Mouse (Mus musculus) embryonic facial prominence, embryonic 12.5 days (tissue): Measurements from ENCODE around the gene Slc37a1. TPM values are rescaled to one million over a fixed set of nuclear protein-coding genes. Genes with fewer than 3 reads are reported as not detected.
"Not testable (repeated sequence)": the region's sequence is repeated elsewhere in the genome, so short reads cannot be mapped to it uniquely, and the experiment has no call there.

Experiments
- ATAC-seq: fragments of 200-750 bp; cut with Nextera tagmentation; 2 replicates; pipeline ENCODE4 v1.8.0; 2017; ENCODE audit not compliant: insufficient number of reproducible peaks, insufficient read depth, low FRiP score, low TSS enrichment
- H3K27ac ChIP-seq: fragments of 300-500 bp; sonication (generic); 2 replicates; pipeline ENCODE4 v1.5.1; 2016; ENCODE audit warnings: mild to moderate bottlenecking
- H3K27me3 ChIP-seq: fragments of 300-500 bp; sonication (generic); 2 replicates; pipeline ENCODE4 v1.6.1; 2016; ENCODE audit warnings: mild to moderate bottlenecking, moderate library complexity
- H3K36me3 ChIP-seq: fragments of 300-500 bp; sonication (generic); 2 replicates; pipeline ENCODE4 v1.6.1; 2016; ENCODE audit warnings: mild to moderate bottlenecking
- H3K4me1 ChIP-seq: fragments of 300-500 bp; sonication (generic); 2 replicates; pipeline ENCODE4 v1.6.1; 2016
- H3K4me2 ChIP-seq: fragments of 300-500 bp; sonication (generic); replicated peaks from 2 replicates; pipeline ENCODE4 v1.6.1; 2016; ENCODE audit warnings: mild to moderate bottlenecking, moderate library complexity
- H3K4me3 ChIP-seq: fragments of 300-500 bp; sonication (generic); 2 replicates; pipeline ENCODE4 v1.5.1; 2016; ENCODE audit warnings: mild to moderate bottlenecking
- H3K9ac ChIP-seq: fragments of 300-500 bp; sonication (generic); 2 replicates; pipeline ENCODE4 v1.6.1; 2016; ENCODE audit warnings: mild to moderate bottlenecking, moderate library complexity
- H3K9me3 ChIP-seq: fragments of 300-500 bp; sonication (generic); 2 replicates; pipeline ENCODE4 v1.6.1; 2016; ENCODE audit warnings: mild to moderate bottlenecking, moderate library complexity
- WGBS: fragments of 180-500 bp; shearing (Covaris S2); methylation state at CpG from one replicate; pipeline ENCODE4 v1.1.7; 2016; 5-methylcytosine and 5-hydroxymethylcytosine counted together
- polyA plus RNA-seq: library from polyadenylated mRNA; unstranded; fragments of >200 nt; fragmentation: Nextera tagmentation; extraction: Ambion mirVana; gene quantifications from 2 replicates; pipeline ENCODE4 v1.2.1, GENCODE M21; 2016

The Slc37a1 gene
- polyA plus RNA-seq, 1 experiment from 2014 or later = 3.3 TPM

DNA sequence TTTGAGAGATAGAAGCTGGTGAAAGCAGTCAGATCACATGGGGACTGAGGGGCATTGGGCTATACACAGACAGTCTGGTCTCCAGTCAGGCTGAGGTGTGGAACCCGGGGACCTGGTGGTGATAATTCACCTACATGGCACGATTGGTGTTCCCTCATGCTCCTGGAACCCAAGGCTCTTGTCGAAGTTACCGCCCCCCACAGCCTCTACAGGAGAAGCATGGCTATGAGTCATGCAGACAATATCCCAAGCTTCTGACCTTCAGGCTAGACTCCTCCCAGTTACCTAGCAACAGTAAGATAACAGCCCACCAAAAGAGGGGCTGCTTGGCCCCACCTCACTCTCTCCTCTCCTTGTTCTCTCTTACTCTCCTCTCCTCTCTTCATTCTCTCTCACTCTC is 16.3 kb upstream of the Slc37a1 start:
- no peak overlapping the region for H3K4me3 ChIP-seq
- no peaks in the 10 kb centered on the region for H3K36me3 ChIP-seq
- H3K4me2 ChIP-seq = no peak overlapping the region
- H3K9ac ChIP-seq = no peak overlapping the region
- no peaks in the 10 kb centered on the region for H3K27me3 ChIP-seq
- ATAC-seq = no peak
- WGBS = 82% methylated on average over 4 of the region's 4 CpGs
- peaks cover 2% of the 10 kb centered on the region for H3K4me1 ChIP-seq
- no peak overlapping the region for H3K27ac ChIP-seq
- H3K9me3 ChIP-seq = no peaks in the 10 kb centered on the region

DNA sequence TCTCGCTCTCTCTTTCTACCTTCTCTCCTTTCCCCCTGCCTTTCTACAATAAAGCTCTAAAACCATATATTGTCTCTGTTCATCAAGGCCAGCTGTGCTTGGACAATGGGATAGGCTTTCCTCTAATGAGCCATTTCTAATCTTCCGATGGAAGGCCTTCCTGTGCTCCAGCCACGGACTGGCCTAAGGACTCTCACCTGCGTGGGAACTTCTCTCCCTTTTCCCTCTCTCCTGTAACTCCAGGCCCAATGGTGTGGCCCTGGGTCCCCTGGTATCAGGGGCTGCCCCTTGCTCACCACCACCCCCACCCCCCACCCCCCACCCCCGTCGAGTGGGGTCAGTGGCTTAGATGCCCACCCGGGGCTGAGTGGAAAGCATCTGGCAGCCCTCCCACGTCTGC is 15.9 kb upstream of the Slc37a1 start:
- not testable (repeated sequence) for H3K9ac ChIP-seq, H3K4me3 ChIP-seq, ATAC-seq, H3K27ac ChIP-seq, H3K4me1 ChIP-seq, H3K27me3 ChIP-seq, H3K4me2 ChIP-seq, H3K9me3 ChIP-seq, H3K36me3 ChIP-seq
- WGBS = 75% methylated on average over 8 of the region's 8 CpGs

DNA sequence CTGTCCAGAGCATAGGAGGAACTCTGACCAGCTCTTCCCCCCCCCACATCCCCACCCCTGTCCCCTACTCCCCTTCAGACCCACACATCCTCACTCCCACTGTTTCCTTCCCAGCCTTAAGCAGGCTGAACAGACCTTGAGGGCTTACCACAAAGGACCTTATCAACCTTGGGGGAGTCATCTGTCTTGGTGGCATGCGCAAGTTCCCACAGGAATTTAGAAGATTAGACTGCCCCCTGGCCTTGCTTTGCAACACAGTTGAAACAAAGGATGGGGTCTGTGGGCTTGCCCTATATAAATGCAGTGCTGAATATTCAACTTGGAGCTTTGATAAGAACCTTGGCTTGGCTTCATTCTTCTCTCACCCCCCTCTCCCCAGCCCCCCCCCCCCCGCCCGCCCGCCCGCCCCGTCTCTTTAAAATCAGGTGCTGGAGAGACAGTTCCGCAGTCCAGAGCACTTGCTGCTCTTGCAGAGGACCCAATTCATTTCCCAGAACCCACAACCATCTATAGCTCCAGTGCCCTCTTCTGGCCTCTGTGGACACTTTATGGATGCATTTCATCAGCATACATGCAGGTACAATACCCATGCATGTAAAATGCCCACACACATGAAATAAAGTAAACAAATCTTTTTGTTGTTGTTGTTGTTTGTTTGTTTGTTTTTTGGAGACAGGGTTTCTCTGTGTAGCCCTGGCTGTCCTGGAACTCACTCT is 15.3 kb upstream of the Slc37a1 start:
- Histone ChIP-seq H3K9ac (no peak overlapping the region), H3K27me3 (no peaks in the 10 kb centered on the region), H3K4me2 (no peak overlapping the region)

DNA sequence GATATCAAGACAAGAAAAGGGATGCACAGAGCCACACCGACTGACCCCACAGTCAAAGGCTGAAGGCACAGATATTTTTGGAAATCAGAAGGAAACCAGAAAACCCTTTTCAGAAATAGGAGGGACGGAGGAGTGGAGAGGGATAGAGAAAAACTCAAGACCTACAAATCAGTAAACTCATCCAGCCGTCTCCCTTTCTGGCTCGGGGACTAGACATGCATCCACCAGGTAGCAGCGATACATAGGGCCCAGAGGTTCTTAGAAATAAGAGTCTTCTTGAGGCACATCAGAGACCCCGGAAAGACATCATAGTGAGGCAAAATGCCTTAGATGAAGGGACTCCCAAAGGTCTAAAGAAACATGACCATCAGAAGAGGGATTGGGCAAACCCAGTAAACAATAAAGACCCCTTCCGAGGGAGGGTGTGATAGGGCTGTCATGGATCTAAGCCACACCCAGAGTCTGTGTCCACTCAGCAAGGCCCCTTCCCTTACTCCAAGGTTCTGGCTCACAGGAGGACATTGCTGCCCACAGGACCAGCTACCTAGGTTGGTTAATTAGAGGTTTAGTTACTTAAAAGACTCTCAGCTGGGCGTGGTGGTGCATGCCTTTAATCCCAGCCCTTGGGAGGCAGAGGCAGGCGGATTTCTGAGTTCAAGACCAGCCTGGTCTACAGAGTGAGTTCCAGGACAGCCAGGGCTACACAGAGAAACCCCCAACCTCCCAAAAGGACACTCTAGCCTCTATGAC is 14.0 kb upstream of the Slc37a1 start:
- Histone ChIP-seq H3K4me1 (peaks cover 9% of the 10 kb centered on the region; the same call in 1 of the 2 replicates), H3K4me3 (no peak overlapping the region), H3K9ac (no peak overlapping the region), H3K9me3 (no peaks in the 10 kb centered on the region), H3K4me2 (no peak overlapping the region), H3K27me3 (no peaks in the 10 kb centered on the region), H3K27ac (no peak overlapping the region), H3K36me3 (no peaks in the 10 kb centered on the region)
- 85% methylated on average over 9 of the region's 9 CpGs for WGBS
- ATAC-seq = no peak

More for the DNA sequence above, 15.3 kb upstream of the Slc37a1 start:
- no peak overlapping the region for H3K27ac ChIP-seq
- no peaks in the 10 kb centered on the region for H3K9me3 ChIP-seq
- no peak overlapping the region for H3K4me3 ChIP-seq
- no peaks in the 10 kb centered on the region for H3K4me1 ChIP-seq
- ATAC-seq = no peak
- no peaks in the 10 kb centered on the region for H3K36me3 ChIP-seq
- 53% methylated on average over 2 of the region's 7 CpGs for WGBS

DNA sequence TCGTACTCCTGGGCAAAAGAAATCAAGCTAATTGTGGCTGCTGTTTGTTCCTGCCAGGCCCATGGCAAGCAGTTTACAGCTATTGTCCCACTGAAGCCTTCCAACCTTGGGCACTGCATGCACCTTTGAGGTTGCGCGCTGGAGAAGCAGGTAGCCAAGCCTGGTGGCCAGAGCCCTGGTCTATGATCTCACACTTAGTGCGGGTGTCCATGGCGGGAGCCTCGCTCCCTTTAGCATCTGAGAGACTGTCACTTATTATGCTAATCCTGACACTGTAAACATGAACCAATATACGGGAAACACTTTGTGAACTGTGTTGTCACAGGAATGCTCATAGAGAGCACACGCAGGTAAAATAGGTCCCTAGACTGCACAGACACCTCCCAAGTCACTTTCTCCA is 13.0 kb upstream of the Slc37a1 start:
- no peak overlapping the region for H3K4me2 ChIP-seq
- 88% methylated on average over 8 of the region's 8 CpGs for WGBS
- H3K4me3 ChIP-seq = no peak overlapping the region
- ATAC-seq = no peak
- no peak overlapping the region for H3K27ac ChIP-seq
- no peak overlapping the region for H3K9ac ChIP-seq
- H3K36me3 ChIP-seq = no peaks in the 10 kb centered on the region
- no peaks in the 10 kb centered on the region for H3K9me3 ChIP-seq
- H3K27me3 ChIP-seq = no peaks in the 10 kb centered on the region
- H3K4me1 ChIP-seq = peaks cover 9% of the 10 kb centered on the region; the same call in 1 of the 2 replicates

DNA sequence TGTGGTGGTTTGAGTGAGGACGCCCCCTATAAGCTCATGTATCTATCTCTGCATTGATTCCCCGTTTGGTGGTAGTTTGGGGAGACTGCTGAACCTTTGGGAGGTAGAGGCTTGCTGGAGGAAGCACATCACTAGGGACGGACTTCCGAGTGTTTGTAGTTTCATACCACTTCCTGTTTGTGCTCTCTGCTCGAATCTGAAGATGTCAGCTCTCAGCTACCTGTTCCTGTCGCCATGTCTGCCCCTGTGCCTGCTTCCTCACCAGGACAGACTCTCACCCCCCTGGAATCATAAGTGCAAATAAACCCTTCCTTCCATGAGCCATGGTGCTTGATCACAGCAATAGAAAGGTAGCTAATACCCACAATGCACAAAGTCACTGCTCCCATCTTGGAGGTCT is 11.4 kb upstream of the Slc37a1 start:
- Histone ChIP-seq H3K9ac (no peak overlapping the region), H3K4me3 (no peak overlapping the region), H3K4me1 (peaks cover 9% of the 10 kb centered on the region; the same call in 1 of the 2 replicates), H3K27me3 (no peaks in the 10 kb centered on the region), H3K4me2 (no peak overlapping the region), H3K27ac (no peak overlapping the region), H3K9me3 (no peaks in the 10 kb centered on the region), H3K36me3 (no peaks in the 10 kb centered on the region)
- ATAC-seq = no peak
- WGBS = 71% methylated on average over 6 of the region's 6 CpGs

DNA sequence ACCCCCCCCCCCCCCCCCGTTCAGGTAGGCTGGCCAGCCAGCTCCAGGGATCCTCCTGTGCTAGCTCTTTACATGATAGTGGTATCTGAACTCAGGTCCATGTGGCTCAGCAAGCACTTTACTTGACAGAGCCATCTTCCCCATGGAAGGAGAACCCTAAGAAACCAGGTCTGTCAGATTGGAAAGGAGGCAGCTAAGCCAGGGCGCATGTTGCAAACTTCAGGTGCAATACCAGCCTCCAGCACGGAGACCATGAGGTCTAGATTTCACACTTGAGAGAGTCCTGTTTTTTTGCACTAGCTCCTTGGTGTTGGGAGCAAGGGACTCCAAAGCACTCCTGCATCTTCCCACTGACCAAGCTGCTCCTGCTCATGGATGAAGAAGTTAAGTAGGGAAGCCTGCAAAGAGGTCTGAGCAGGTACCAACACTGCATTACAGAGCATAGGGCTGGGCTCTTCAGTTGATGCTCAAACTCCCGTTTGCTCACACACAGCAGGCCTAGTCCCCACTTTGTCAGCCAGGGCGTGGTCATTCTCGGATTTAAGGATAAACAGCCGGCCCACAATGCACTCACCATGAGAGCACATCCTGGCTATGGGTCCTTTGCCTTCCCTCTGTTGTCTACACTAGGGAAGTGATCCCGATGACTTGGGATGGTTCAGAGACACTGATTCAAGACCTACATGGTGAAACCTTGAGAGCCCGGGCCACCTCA is 10.2 kb upstream of the Slc37a1 start:
- ATAC-seq = no peak
- WGBS = 25% methylated on average over 9 of the region's 9 CpGs
- Histone ChIP-seq H3K27ac (no peak overlapping the region), H3K4me1 (peaks cover 9% of the 10 kb centered on the region; the same call in 1 of the 2 replicates), H3K36me3 (no peaks in the 10 kb centered on the region), H3K27me3 (no peaks in the 10 kb centered on the region), H3K9ac (no peak overlapping the region; the same call in 1 of the 2 replicates), H3K4me2 (peak overlapping the region; percentile 87), H3K4me3 (peak overlapping the region; percentile 47), H3K9me3 (no peaks in the 10 kb centered on the region)

DNA sequence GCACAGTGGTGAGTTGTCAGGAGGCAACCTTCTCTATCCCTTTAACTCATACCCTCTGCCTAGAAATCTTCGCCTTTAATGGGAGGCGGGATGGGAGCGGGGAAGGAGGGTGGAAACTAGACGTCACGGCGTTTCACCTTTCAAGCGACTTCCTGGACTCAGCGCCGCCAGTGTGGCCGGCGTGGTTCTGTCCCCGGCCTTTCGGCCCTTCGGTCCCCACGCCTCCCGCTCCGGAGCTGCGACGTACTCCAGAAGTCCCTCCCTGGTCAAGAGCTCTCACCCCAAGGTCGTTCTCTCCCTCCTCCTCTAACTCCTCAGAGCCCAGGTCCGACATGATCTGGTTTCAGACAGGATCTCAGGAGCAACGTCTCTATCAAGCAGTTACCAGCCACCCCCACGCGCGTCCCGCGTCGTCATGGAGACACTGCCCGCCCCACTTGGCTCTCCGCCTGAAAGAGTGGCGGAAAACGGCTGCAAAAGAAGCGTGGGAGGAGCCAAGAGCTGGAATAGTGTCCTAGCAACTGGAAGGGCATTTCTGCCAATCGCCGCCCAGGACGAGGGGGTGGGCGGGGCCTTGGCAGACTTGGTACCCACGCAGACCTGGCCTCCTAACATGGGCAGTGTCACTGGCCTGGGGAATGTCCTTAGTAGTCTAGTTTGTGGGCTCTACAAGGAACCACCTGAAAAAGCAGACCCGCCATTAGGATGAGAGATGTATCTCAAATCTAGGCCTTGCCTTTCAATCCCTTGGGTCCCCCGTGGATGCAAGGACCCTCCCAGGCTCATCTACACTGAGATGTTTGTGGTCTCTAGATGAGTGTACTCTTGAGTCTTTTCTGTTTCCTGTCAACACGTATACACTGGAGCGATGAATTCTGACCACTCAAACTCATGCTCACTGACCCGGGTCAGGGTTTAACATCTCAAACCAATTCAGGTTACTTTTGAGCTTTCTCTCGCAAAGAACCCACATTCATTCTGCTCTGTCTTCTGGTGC is 9.4 kb upstream of the Slc37a1 start, which contains the start of gene Rsph1:
Gene Rsph1 (minus strand): TSS at position 462 of the 997 bp plus-strand sequence.
- peak within 1 kb of the TSS; percentile 28; the same call in 1 of the 2 replicates for H3K9ac ChIP-seq
- no peaks in the 10 kb centered on the region for H3K9me3 ChIP-seq
- no peak within 1 kb of the TSS for H3K27ac ChIP-seq
- H3K4me3 ChIP-seq = peak within 1 kb of the TSS; percentile 47
- peak within 1 kb of the TSS; percentile 87 for H3K4me2 ChIP-seq
- H3K27me3 ChIP-seq = no peaks in the 10 kb centered on the region
- peak; percentile 86 for ATAC-seq
- H3K36me3 ChIP-seq = no peaks in the 10 kb centered on the region
- peaks cover 9% of the 10 kb centered on the region; the same call in 1 of the 2 replicates for H3K4me1 ChIP-seq
- WGBS = 10% methylated on average over 44 of the region's 44 CpGs

DNA sequence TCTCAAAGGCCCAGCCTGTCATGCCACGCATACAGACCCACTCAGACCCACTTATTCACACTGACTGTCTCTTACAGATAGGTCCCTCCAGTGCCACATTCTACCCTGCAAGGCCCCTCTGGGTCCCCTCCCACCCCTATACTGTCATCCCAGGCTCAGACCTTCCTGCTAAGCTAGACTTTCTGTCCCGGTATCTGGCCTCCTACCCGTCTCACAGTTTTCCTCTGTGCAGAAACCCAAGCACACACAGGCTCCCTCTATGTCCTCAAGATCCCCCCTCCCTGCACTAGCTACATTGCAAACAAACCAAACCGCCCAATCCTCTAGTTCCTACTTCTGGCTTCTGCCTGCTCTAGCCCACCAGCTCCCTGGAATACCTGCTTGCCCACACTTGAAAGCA is 8.7 kb upstream of the Slc37a1 start:
- Histone ChIP-seq H3K27ac (no peak overlapping the region), H3K9me3 (no peaks in the 10 kb centered on the region), H3K4me3 (no peak overlapping the region), H3K9ac (no peak overlapping the region), H3K4me2 (no peak overlapping the region), H3K36me3 (no peaks in the 10 kb centered on the region), H3K4me1 (peaks cover 9% of the 10 kb centered on the region; the same call in 1 of the 2 replicates), H3K27me3 (no peaks in the 10 kb centered on the region)
- ATAC-seq = no peak
- 78% methylated on average over 4 of the region's 4 CpGs for WGBS

DNA sequence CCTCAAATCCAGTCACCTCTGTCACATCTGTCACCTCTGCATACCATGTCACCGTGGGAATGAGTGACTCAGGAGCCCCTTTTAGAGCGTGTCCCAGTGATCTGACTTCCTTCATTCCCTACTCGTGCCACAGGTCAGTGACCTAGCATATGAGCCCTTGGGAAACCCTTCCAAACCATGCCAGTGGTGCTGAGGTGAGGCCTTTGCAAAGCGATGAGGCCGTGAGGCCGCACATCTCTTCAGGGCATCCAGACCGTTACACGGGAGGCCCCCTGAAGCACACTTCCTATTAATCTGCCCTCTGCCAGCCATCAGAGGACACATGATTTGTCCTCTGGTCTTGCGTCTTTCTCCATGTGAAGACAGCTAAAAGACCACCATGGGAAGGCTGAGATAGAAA is 7.1 kb upstream of the Slc37a1 start:
- Histone ChIP-seq H3K4me2 (no peak overlapping the region), H3K9ac (no peak overlapping the region)
- ATAC-seq = no peak

DNA sequence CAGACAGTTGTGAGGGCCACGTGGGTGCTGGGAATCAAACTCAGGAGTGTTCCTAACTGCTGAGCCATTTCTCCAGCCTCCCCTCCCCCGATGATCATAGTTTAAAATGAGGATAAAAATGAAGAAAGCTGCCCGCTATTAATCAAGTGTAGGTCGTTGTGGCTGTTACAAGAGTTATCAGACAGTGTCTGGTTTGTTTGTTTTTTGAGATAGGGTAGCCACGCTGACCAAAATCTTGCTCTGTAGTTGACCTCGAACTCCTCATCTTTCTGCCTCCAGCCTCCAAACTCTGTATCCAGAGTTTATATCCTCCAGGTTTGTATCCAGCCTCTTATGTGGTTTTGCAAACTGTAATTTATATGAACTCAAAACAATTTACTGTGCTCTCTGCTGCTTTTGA is 6.3 kb upstream of the Slc37a1 start:
- Histone ChIP-seq H3K27ac (no peak overlapping the region), H3K4me2 (no peak overlapping the region), H3K36me3 (no peaks in the 10 kb centered on the region), H3K9me3 (no peaks in the 10 kb centered on the region), H3K4me3 (no peak overlapping the region), H3K4me1 (peaks cover 9% of the 10 kb centered on the region; the same call in 1 of the 2 replicates), H3K9ac (no peak overlapping the region), H3K27me3 (no peaks in the 10 kb centered on the region)
- no peak for ATAC-seq
- WGBS = 67% methylated on average over 6 of the region's 6 CpGs

More for the DNA sequence above, 7.1 kb upstream of the Slc37a1 start:
- 83% methylated on average over 9 of the region's 9 CpGs for WGBS
- Histone ChIP-seq H3K27ac (no peak overlapping the region), H3K4me1 (peaks cover 9% of the 10 kb centered on the region; the same call in 1 of the 2 replicates), H3K9me3 (no peaks in the 10 kb centered on the region), H3K27me3 (no peaks in the 10 kb centered on the region), H3K4me3 (no peak overlapping the region), H3K36me3 (no peaks in the 10 kb centered on the region)
